Mouse (Mus musculus) frontal cortex, postnatal 25 days (tissue): ENCODE results near the gene Cmpk2.
A peak's percentile ranks its signal among the peaks of the same experiment; 100 is the strongest.
"Not testable (repeated sequence)": the region's sequence is repeated elsewhere in the genome, so short reads cannot be mapped to it uniquely, and the experiment has no call there.

ENCODE experiments used
- DNase-seq, 2 experiments: peaks; one replicate each; pipeline ENCODE4 v3.0.0; 2022; ENCODE audit warnings: low spot score in 2 of 2

The Cmpk2 gene

GRCm38 (mm10) chr12:26478196-26479004, 9.4 kb downstream of the Cmpk2 start:
- DNase-seq: no peak

DNA sequence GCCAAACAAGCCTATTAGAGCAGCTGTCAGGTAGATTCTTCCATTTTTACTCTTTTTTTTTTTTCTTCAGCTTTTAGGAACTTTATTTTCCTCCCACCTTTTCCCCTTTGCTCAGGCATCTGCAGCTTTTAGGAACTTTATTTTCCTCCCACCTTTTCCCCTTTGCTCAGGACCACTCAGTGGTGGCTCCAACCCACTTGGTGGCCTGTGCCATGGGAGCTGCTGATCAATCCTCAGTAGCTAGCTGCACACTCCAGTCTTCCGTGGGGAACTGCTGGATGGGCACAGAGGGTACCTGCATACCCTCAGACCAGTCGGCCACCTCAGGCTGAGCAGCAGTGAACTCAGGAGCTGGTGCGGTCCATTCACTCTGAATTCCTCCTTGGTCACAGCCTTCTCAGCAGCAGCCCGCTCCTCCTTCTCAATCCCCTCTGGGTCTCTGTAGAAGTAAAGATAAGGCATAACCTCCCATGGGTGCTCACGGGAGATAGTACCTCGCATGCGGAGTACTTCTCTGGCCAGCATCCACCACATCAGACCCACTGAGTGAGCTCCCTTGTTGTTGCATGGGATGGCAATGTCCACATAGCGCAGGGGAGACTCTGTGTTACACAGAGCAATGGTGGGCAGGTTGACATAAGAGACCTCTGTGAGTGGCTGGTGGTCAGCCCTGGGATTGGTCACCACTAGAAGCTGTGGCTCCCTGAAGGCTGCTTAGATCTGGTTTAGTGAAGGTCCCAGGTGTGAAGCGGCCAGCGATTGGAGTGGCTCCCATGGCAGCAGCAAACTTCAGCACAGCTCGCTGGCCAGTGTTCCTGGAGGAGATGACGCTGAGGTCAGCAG, 17.0 kb downstream of the Cmpk2 start:
- not testable (repeated sequence) for DNase-seq

- DNase-seq: no peak
These were observed 19.0 kb downstream of the Cmpk2 start for GRCm38 (mm10) chr12:26487874-26488616.

- no peak for DNase-seq
These were observed 19.7 kb downstream of the Cmpk2 start for GRCm38 (mm10) chr12:26488617-26489274.

- DNase-seq: no peak
These were observed 20.9 kb downstream of the Cmpk2 start for GRCm38 (mm10) chr12:26489942-26490341.

- no peak for DNase-seq
These were observed 32.0 kb downstream of the Cmpk2 start for GRCm38 (mm10) chr12:26501042-26501441.

DNA sequence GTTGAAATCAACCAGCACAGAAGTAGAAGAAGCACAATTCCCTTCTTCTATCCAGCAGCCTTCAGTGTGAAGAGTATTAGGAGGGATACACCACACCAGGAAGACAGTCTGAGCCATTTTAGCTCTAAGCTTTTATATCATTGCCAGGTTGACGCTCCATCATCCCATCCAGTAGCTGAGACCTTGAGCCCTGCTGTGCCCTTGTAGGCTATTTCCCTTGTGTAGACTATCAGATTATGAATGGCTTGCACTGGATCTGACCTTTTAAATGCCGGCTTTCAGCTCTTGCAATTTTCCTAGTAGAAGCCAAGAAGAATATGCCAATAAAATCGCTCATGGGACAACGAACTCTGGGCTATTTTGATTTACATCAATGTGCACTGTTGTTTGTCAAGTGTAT, 42.0 kb downstream of the Cmpk2 start:
- DNase-seq: no peak

DNA sequence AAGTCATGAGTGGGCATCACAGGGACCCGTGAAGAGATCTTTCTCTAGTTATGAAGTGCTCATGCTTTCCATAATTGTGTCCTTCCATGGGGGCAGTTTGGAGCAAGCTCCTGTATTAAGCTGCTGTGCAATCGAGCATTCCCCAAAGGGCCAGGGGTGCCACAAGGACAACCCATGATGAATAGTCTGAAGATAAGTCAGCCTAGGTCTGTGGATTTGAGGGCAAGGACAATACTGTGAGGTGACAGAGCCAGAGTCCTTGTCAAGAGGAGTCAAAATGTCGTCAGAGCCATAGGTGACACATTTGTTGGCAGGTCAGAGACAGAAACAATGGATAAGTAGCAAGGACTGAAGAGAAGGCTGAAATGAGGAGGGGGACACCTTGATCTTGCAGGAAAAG, 49.2 kb downstream of the Cmpk2 start:
- no peak for DNase-seq

- no peak for DNase-seq
These were observed 56.1 kb downstream of the Cmpk2 start for GRCm38 (mm10) chr12:26524943-26525697.

DNA sequence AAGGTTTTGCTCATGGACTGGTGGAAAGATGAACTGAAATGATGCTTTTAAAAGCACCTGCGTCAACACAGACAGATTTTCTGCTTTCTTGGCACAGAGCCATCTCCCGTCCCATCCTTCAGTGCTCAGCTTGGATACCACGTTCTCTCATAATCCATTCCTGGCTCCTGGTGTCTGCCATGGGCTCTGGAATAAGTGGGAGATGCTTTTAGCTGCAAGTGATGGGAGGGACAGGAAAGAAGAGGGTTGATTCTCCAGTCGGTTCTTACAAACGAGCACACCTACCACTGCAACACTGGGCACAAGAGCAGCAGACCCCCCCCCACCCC, 56.7 kb downstream of the Cmpk2 start:
- DNase-seq: peak in 1 of 2 experiments; percentile 9
